Mouse (Mus musculus) E14TG2a.4 (cell line): ENCODE results near the gene Poln.

Experiments
- CTCF ChIP-seq: conservative IDR thresholded peaks from 2 replicates; pipeline ENCODE4 v1.5.1; 2014; ENCODE audit warnings: low read length
- NANOG ChIP-seq: IDR thresholded peaks from 2 replicates; pipeline ENCODE4 v1.6.1; 2014; ENCODE audit warnings: borderline replicate concordance, low read length, mixed read lengths
- POU5F1 ChIP-seq: IDR thresholded peaks from 2 replicates; pipeline ENCODE4 v1.6.1; 2014; ENCODE audit warnings: low read length, borderline replicate concordance

DNA sequence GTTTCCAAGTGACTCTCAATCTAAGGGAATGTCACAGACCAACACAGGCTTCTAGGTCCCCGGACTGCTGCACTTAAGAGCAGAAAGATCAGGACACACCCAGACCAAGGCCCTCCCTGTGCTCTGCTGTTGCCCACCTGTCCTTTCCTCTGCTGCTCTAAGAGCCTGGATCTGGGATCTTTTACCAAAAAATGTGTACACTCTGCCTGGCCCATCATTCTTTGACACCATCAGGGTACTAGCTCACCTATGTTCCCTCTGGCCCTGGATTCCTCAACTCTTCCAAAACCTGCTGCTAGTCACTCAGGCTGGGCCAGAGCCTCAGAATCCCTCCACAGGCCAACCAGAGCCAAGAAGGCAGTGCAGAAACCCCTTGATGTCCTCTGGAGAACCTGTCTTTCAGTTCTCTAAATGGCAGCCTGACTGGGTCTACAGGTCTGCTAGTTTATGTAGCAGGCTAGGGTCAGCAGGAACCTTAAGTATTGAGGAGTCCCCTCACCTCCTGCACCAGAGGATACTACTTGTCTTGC is 15.9 kb upstream of the Poln start:
- TF ChIP-seq CTCF (no peak), NANOG (no peak), POU5F1 (no peak)
